Mouse (Mus musculus) cerebellum, postnatal 25 days (tissue): ENCODE results near the gene Cnot10.
A peak's percentile ranks its signal among the peaks of the same experiment; 100 is the strongest.

ENCODE experiments used
- DNase-seq, 2 experiments: peaks; one replicate each; pipeline ENCODE4 v3.0.0; 2021; ENCODE audit warnings: mixed read lengths in 2 of 2

Cnot10 gene

DNA sequence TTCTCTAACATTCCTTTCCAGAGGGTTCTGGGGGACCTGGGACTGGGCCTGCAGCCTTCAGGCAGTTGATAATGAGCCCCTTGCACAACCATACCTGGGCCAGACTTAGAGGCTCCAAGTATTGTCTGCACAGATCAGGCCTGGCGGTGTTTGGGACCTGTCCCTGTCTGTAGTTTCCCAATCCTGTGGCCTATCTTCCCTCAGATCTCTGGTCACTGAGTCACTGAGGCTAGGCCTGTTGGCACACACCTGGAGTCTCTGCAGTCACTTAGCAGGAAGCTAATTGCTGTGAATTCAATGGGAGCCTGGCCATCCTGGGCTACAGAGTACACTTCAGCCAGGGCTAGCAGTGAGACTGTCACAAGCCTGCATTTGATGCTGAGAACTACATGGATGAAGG is 64.0 kb downstream of the Cnot10 start:
- DNase-seq: no peak

DNA sequence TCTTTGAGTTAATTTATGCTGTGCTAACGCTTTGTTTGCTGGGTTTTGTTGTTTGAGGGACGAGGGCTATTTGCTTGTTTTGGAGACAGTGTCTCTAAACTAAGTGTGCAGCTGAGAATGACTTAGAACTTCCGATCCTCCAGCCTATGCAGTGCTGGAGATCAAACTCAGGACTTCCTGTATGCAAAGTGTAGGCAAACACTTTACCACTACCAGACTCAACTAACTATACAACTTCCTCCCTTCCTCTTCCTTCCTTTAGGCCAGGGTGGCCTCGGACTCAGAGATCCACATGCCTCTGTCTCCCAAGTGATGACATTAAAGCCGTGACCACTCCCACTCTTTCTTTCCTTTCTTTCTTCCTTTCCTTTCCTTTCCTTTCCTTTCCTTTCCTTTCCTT is 66.5 kb downstream of the Cnot10 start:
- DNase-seq: no peak

DNA sequence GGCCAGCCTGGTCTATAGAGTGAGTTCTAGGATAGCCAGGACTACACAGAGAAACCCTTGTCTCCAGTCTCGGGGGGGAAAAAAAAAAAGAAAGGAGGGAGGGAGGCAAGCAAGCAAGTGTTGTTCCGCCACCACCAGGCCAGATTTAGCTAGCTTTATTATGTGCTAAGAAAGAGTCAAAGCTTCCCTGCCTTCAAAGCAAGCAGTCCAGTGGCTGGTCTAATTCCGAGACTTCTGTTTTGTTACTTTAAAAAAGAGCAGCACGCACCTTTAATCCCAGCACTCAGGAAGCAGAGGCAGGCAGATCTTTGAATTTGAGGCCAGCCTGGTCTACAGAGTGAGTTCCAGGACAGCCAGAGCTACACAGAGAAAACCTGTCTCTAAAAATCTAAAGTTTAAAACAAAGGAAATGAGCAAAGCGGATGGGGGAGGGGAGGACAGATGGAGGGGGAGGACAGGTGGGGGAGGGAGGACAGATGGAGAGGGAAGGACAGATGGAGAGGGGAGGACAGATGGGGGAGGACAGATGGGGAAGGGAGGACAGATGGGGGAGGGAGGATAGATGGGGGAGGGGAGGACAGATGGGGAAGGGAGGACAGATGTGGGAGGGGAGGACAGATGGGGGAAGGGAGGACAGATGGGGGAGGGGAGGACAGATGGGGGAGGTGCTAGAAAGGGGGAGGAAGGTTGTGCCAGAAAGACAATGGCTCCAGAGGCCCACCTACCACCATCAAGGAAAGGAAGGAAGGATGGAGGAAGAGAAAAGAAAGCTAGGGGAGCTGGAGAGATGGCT is 71.1 kb downstream of the Cnot10 start:
- no peak for DNase-seq

DNA sequence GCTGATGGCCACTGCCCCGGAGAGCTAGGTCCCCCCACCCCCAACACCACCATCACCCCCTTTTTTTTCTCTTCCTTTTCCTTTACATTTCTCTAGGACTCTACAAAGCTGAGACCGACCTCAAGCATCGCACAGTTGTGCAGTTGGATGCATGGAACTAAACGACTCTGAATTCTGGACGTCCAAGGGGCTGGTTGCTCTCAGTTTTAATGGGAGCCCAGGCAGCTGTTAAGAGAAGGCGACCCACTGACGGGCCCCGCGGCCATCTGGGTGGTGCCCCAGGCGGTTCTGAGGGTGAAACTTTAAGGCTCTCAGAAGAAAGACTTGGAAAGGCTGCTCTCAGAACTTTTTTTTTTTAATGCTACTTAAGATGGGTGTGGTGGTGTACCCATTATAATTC is 75.3 kb downstream of the Cnot10 start:
- no peak for DNase-seq

DNA sequence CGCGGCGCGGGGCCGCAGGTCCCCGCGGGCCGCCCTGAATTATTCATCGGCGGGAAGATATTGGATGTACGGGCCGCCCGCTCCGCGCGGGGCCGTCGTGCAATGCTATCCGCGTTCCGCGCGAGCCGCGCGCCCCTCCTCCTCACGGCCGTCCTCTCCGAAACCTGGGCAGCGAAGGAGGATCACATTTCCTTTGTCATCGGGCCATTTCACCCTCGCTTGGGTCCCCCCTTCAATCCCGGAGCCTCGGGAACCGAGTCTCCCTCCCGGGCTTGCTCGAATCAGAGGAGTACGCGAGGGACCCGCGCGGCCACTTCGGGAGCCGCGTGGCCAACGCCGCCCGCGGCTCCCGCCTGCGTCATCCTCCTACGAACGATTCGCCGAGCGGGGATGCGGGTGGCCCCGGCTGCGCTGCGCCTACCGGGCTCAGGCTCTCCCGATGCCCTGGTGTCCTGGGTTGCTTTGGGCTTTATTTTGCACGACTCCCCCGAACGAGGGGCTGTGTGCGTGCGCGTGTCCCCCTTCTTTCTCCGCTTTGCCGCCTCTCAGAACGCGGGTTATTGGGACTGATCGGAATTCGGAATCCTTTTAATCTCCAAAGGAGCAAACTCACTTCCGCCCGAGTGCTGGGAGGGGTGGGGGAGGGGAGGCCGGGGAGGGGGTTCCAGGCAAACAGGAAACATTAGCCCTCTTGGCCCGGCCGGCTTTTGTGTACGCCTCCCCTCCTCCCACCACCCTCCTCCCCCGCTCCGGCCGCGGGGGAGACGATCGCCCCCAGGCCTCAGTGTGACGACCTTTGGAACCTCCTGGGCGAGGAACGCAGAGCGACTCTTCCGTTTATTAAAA is 76.0 kb downstream of the Cnot10 start, which contains the start of gene Trim71:
Gene Trim71 (minus strand): TSS at position 609 of the 846 bp plus-strand sequence.
- no peak for DNase-seq

DNA sequence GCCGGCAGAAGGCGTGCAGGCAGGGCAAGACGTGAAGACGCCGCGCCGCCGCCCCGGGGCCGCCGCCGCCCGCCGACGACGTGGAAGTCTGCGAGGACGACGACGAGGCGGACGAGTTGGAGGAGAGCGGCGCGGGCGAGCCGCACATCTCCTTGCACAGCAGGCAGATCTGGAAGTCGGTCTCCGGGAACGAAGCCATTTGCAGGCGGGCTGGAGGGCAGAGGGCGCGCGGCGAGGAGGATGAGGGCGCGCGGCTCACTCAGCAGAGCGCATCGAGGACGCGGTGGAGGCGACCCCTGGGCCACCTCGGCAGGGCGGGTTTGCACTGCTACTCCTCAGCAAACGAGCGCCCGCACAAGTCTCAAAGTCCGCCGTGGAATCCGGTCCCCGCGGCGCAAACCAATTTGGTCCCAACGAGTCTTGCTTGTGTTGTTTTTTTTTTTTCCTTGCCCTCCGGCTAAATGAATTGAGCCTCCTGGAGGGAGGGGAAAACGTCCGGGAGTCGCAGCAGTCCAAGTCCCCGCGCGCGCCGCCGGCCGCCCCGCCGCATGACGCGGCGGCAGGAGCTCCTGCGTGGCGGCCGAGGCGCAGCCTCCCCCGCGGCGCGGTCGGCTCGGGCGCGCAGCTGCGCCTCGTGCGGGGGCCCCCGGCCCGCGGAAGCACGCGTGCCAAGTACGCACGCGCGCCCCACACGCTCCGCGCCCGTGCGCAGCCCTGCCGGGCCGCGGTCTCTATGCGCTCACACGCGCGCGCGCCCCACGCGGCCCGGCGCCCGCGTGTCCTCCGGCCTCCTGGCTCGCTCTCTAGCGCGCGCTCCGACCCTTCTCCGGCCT is 76.8 kb downstream of the Cnot10 start:
- no peak for DNase-seq

DNA sequence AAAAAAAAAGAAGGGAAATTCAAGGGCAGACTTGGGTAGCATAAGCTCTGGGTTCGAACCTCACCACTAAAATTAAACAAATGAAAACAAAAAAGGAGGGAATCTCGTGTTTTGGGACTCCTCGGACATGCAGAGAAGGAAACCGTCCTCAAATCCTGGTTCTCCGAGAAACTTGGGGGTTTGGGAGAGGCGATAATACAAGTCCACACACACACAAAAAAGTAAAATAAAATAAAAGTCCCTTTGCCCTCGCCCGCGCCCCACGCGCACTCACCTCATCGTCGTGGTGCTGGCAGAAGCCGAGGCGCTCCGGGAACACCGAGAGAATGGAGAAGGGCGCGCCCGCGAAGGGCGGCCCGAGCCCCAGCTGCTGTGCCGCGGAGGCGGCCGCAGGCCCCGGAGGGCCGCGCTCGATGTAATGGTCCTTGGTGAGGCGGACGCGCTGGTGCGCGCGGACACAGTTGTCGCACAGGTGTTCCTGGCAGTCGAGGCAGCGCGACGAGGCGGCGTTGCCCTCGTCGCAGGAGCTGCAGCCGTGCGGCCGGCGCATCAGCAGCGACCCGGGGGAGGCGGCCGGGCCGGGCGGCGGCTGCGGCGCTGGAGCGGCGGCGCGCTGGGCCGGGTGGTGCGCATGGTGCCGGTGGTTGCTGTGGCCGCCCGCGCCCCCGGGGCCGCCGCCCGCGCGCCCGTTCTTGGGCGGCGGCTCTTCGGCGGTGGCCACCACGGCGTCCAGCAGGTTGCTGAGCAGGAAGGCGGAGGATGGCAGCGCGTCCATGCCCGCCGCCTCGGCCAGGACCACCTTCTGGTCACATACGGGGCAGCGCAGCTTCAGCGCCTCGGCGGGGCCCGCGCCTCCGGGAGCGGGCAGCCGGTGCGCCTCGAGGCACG is 77.7 kb downstream of the Cnot10 start:
- no peak for DNase-seq

DNA sequence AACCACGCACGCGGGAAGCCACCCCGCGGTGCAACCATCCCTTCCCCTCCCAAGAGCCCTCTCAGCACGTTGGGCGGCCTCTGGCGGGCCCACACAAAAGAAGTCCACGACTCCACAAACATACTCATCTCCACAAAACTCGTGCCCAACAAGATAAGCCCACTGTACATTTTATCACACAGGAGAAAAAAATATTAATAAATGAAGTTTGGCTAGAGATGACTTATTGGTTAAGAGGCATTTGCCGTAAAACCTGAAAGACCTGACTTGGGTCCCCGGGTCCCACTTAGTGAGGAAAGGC is 78.4 kb downstream of the Cnot10 start:
- no peak for DNase-seq

DNA sequence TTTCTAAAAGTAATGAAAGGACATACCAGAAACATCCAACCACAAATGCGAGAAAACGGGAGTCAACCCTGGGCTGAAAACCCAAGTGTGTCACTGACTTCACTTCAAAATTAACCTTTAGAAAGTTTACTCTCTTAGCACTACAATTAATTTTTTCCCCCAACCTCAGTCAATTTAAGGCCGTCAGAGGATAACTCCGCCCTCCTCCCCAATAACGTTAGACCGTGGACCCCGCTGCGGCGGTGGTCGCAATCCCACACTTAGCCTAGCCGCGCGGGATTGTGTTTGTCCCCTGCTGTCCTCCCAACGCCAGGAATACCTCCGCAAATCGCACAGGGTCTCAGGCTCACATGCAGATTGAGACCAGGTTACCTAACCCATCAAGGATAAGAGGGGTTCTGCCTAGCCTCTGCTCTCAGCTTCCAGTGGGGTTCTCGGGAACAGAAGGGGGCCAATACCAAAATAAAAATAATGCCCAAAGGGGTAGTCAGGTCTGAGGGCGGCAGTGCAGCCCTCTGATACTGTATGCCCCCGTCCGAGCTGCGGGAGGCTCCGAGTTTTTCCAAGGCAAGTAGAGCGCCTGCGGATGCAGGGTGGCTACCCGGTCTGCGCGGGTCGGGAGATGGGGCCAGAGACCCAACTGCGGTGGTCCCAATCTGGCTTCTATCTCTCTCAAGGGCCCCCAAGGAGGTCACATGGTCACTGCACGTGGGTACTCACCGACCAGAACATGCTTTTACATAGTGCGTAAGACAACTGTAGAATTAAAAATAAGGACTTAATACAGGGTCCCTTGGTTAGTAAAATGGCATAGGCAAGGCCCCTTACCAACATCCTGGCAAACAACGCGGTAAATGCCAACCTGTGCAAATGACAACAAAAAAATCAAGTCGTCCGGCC is 79.0 kb downstream of the Cnot10 start:
- no peak for DNase-seq

DNA sequence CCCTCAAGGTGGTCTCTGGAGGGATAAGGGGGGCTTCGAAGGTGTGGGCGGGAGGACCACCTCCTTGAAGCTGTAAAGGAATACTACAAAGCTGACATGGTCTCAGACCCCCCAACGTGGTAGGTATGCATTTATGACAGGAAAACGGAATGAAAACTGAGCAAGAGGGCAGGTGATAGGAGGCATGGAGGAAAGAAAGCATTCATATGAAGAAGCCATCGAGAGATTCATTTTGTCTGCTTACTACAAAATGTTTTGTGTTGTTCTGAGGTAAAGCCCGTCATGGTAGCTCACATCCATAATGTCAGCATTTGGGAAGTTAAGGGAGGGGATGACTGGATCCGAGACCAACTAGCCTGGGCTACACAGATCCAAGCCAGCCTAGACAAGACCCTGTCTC is 79.8 kb downstream of the Cnot10 start:
- no peak for DNase-seq

DNA sequence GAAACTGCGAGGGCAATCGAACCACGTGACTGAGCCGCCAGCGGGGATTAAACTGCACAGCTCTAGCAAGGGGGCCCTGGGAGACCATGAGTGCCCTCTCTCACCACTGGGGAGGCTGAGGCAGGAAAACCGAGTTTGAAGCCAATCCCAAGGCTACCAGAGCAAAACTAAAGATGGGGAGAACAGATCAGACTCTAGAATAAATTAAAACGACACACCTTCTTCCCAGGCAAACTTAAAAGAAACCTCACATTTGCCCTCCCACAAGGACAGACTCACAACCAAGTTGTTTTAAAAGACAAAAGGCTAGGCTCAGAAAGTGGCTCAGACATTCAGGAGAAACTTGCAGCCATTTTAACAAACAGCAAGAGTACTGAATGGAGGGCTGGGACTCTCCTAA is 82.9 kb downstream of the Cnot10 start:
- DNase-seq: no peak

DNA sequence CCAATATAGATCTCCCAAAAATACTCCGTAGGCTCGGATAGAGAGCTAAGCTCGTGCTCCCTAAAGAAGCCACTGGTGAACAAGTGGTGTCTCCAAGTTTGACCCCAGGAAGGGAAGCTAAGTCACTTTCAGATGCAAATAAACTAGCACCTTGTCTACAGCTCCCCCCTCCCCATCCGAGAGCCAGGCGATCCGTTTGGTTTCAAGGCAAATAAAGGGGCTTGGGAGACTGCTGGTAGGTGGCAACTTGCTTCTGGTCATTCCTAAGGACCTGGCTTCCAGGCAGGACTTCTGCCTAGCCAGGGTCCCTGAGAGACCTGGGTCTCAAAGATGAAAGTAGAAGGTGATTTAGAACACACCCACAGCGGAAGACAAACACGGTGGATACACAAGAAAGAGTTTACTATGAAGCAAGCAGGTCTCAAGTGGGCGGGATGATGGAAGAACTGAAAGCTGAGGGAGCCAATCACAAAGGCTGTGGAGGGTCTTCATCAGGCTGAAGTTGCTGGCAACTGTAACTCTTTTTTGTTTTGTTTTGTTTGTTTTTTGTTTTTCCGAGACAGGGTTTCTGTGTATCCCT is 83.6 kb downstream of the Cnot10 start:
- DNase-seq: no peak

DNA sequence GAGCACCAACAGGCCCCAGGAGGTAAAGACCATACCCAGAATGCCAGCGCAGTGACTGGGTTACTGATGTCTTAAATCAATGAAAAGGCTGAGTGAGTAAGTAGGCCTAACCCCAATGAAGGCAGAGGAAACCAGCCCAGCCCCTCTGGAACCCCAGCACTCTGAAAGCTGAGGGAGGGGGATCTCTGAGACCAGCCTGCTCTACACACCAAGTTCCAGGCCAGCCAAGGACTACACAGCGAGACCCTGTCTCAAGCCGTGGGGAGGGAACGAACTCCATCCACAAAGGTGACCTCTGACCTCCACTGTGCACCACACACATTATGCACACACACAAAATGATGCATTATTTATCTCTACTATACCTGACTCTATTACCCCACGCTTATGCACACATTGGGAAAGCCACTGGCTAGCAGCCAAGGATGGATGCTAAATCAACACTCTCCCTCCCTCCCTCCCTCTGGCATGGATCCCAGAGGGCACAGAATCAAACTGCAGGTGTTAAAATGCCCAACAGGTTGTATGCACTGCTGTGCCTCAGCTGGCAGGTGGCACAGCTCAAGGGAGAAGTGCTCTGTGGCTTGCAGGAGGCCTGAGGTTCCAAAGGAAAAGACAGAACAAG is 85.5 kb downstream of the Cnot10 start:
- no peak for DNase-seq

DNA sequence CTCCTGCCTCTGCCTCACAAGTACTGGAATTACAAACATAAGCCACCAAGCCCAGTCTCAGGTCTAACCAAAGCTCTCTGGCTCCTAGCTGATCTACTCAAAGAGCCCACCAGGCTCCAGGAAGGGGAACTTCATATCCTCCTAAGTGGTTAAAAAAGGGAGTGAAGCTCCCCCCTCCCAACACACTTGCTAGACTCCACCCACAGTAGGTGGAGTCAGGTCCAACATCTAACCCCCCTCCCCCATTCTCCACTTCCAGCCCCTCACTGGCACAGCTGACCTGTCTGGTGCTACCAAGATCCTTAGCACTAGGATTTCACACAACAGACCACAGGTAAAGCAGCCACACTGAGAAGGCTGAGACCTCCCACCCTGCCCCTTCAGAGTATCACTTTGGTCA is 86.2 kb downstream of the Cnot10 start:
- DNase-seq: no peak

DNA sequence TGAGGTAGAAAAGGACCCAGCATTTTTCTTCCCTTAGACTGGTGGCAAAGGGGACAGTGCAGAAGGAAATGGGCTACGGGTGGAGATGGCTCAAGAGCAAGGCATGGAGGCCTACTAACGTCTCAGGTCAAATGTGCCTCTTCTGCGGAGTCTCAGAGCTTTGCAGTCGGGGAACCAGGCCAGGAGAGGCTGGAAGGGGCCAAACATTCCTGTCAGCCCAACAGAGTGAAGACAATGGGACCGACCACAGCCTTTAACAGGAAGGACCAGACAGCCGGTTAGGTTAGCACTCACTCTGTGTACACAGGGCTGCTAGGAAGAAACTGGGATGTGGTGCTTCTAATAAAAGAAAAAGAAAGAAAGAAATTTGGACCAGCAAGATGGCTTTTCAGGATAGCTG is 90.0 kb downstream of the Cnot10 start:
- no peak for DNase-seq

DNA sequence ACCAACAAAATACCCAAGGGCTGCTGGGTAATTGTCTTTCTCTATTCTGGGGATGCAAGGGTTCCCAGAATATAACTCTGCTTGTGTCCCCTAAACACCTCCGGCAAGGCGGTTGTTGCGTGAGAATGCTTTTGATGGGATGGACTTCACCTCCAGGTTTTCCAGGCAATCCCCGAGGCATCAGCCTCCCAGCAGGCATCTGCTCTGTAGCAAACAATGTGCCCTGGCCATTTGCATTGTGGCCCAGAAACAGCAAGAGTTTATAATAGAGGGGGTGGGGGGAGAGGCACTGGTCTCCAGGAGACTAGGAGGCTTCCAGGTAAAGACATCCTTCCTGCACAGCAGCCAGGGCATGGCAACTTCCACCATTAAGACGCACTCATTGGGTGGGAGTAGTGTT is 90.9 kb downstream of the Cnot10 start:
- DNase-seq: no peak

DNA sequence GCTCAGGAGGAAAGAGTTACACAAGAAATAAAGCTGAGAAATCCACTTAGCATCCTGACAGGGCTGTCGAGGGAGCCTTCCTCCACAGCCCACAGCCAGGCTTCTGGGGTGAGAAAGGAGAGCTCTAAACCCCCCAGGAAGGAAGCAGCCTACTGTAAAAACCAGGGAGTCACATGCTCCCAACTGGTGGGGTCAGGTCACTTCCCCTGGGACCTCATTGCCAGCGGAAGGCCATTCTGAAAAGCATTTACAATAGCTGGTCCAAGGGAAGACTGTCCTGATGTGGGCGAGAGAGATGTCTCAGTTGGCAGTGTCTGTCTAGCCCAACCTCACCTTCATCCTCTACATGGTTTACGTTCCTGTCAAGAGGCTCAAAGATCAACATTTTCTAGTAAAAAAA is 91.5 kb downstream of the Cnot10 start:
- no peak for DNase-seq

DNA sequence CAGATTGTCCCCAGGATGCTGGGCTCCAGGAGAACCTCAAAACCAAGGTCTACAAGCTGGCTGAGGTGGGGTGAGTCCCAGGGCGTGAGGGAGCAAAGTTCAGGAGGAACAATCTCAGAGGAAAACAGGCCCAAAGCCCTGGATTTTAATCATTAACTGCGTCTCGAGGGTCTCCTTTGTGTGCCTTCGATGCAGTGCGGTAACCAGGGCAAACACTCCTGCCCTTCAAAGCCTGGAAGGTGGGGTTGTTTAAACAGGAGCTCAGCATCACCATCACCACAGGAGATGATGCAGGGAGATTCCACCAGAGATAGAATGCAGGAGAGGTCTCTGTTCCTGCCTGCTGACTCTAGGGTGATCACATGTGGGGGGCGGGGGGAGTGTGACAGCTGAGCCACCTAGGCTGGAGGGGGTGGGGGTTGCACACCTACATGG is 92.3 kb downstream of the Cnot10 start:
- no peak for DNase-seq

DNA sequence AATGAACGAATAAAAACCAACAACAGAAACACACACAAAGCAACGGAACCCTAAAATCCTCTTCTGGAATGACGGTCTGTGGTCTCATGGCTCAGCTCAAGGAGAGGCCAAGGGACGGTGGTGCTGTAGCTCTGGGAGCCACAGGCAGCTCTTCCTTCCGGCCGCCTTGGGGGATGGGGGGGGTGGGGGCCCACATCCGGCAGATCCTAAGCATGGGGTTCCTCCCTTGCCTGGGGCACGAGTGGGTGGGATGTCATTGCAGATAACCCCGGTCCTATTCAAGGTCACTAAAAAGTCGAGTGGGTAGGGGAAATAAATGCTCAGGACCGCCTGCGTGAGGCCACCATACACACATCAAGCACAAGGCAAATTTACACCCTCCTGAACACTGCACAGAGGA is 93.2 kb downstream of the Cnot10 start:
- DNase-seq: no peak

DNA sequence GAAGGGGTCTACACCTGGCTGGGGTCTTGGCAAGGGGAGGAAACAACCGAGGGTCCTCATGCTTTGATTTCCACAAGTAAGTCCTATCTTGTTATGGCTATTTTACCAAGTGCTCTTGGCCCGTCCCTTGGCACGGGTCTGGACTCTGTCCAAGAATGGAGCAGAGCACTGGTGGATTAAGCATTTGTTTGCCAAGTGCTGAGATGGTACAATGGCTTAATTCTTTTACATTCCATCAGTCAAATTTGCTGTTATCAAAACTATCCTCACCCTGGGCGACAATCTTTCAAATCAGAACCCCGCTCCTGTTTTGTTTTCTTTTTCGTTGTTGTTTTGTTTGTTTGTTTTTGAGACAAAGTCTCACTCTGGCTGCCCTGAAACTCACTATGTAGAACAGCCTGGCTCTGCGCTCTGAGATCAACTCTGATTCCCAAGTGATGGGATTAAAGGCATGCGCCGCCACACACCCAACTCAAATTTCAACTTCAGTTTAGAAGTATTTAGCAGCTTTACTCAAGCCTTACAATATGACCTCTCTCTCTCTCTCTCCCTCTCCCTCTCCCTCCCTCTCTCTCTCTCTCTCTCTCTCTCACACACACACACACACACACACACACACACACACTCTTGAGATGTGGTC is 95.1 kb downstream of the Cnot10 start:
- peak in 1 of 2 experiments; percentile 46 for DNase-seq
